Mouse (Mus musculus): ENCODE results near the gene Bcl2. TPM values are rescaled to one million over a fixed set of nuclear protein-coding genes. Genes with fewer than 3 reads are reported as not detected.

Gene Bcl2
- polyA plus RNA-seq, 2 experiments from 2014 or later = 167 to 170 TPM

- ATAC-seq = no peak
These were observed 49.1 kb downstream of the Bcl2 start for GRCm38 (mm10) chr1:106664978-106665377.

GRCm38 (mm10) chr1:106662486-106662885, 51.6 kb downstream of the Bcl2 start:
- no peak for ATAC-seq

DNA sequence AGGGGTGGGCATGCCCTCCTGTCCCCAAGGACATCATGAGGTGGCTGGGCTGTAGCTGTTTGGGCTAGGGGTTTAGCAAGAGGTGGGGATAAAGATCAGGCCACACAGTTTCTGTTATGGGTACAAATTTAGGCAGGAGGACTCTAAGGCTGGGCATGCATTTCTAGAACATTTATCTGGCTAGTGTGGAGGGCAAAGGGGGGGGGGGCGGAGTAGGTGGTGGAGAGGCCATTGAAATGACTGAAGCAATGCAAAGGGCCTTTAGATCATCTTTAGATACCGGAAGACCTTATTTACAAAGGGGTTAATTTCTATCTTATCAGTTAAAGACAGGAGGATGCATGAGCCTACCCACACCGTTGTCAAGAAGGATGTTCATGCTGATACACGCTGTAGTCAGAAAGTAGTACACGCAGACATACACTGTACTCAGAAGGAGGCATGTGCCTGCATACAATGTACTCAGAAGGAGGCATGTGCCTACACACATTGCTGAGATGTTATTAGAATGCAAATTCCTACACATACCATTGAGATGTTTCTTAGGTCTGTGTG, 55.7 kb downstream of the Bcl2 start:
- ATAC-seq = peak; percentile 21

DNA sequence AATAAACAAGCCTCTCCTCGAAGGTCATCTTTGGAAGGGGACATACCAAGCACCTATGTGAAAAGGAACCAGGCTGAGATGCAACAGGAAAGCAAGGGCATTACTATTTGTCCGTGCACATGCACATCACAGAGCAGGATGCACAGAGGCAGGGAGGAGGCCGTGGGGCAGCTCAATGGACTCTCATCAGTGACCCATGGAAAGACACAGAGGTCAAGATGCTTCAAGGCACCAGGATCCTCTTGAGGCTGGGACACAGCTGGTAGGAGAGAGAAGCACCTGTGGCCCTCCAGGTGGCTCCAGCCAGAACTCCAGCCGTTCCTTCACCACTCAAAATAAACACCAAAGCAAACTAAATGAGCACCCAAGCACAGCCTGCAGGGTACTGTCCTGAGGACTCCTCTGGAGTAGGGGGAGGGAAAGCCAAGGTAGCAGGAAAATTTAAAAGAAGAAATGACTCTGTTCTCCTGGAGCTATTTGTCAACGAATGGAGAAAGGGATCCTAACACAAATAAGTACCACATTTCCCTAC, 57.8 kb downstream of the Bcl2 start:
- no peak for ATAC-seq

GRCm38 (mm10) chr1:106654254-106654653, 59.8 kb downstream of the Bcl2 start:
- no peak for ATAC-seq

- no peak for ATAC-seq
These were observed 60.6 kb downstream of the Bcl2 start for GRCm38 (mm10) chr1:106653441-106653860.

DNA sequence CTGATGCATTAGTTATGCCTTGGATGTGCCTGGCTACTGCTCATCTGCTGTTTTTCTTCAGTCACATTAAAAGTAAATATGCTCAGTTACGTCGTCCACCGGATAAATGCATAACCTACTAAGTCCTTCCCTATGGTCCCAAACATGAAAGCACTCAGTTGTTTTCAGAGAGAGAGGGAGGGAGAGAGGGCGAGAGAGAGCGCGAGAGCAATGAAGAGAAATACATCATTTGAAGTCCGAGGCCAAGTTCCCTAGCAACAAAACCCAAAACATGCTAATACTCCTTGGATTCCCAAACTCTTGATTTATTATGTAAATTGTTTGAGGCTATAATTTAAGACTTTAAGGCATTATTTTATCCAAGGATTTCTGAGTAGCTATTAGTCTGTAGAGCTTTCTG, 62.9 kb downstream of the Bcl2 start:
- no peak for ATAC-seq

GRCm38 (mm10) chr1:106650427-106650826, 63.6 kb downstream of the Bcl2 start:
- ATAC-seq = peak; percentile 15

GRCm38 (mm10) chr1:106647336-106647735, 66.7 kb downstream of the Bcl2 start:
- ATAC-seq = peak; percentile 93

DNA sequence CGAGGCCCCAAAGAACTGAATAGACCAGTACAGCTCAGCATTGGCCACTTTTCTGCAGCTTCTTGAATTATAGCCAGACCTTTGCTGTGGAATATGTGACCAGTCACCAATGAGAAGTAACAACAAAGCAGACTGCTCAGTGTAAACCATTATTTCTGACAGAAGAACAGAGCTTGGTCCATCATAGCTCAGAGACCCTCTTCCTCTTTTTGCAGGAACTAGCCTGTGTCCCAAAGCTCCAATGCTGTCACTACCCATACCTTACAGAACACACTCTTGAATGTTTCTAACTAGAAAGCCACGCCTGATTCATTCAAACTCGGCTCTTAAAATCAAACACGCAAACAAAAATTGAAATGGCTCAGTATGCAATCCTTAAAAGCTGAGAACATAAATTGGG, 69.5 kb downstream of the Bcl2 start:
- ATAC-seq = no peak

DNA sequence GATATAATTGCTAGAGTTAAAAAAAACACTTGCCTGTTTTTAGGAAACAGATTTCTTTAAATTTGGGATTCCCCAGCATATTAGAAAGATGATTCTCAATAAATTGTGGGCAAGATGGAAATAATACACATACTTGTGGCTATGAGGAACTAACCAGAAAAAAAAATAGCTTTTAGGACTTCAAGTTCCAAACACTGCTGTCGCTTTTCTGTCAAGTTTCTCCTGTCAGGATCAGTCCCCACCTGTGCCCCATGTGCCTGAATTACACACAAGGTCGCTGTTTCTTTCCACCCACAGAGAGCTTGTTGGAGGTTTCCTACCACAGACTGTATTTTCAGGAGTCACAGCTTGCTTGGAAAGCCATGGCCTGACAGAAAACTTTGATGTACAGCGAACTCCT, 70.5 kb downstream of the Bcl2 start:
- ATAC-seq = no peak

GRCm38 (mm10) chr1:106640577-106640976, 73.5 kb downstream of the Bcl2 start:
- no peak for ATAC-seq

GRCm38 (mm10) chr1:106637705-106638104, 76.4 kb downstream of the Bcl2 start:
- no peak for ATAC-seq

DNA sequence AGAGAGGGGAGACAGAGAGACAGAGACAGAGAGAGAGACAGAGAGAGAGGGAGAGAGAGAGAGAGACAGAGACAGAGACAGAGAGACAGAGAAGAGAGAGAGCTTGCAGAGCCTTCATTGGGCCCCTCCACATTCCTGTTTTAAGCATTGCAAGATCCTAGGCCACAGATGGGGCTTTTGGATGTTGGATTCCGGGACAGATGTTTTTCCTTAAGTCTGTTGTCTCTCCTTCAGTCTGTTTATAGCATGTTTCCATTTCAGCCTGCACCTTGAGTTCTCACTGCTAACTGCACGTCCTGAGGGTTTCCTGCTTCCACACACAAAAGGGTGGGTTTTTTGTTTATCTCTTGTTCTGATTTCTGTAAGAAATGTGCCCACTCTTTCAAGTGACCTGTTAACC, 77.4 kb downstream of the Bcl2 start:
- no peak for ATAC-seq

DNA sequence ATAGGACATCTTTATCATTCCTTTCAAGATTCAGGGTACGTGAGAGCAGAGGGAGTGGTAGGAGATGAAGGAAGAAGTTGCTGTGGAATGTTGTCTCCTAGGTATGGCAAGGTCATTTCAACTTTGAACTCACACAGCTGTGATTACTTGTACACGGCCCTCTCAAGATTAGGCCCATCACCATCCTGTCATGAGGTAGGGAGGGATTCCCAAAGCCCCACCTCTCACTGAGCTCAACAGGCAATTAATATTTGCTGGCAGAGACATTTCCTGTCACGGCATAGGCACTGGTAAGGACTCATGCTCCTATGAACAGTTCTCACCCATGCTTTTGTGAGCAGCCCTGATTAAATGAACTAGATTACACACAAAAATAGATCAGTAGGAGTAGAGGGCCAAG, 80.9 kb downstream of the Bcl2 start:
- peak; percentile 16 for ATAC-seq

- no peak for ATAC-seq
These were observed 82.1 kb downstream of the Bcl2 start for GRCm38 (mm10) chr1:106631869-106632463.

GRCm38 (mm10) chr1:106630973-106631372, 83.1 kb downstream of the Bcl2 start:
- no peak for ATAC-seq

- peak; percentile 31 for ATAC-seq
These were observed 84.0 kb downstream of the Bcl2 start for GRCm38 (mm10) chr1:106629931-106630682.

DNA sequence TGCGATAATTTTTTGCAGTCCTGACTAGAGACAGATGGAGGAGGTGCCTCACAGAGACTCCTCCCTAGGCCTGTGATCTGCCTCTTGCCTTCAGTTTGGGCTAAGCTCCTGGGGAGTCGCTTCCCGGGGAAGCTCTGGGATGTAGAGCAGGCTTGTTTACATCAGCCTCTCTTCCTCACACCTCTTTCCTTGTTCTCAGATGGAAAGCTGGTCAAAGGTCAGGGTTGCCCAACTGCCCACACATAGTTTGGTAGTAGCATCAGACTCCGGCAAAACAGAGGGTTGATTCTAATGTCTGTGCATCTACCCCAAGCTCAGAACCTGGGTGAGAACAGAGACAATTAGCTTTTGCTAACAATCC, 84.6 kb downstream of the Bcl2 start:
- peak; percentile 45 for ATAC-seq

DNA sequence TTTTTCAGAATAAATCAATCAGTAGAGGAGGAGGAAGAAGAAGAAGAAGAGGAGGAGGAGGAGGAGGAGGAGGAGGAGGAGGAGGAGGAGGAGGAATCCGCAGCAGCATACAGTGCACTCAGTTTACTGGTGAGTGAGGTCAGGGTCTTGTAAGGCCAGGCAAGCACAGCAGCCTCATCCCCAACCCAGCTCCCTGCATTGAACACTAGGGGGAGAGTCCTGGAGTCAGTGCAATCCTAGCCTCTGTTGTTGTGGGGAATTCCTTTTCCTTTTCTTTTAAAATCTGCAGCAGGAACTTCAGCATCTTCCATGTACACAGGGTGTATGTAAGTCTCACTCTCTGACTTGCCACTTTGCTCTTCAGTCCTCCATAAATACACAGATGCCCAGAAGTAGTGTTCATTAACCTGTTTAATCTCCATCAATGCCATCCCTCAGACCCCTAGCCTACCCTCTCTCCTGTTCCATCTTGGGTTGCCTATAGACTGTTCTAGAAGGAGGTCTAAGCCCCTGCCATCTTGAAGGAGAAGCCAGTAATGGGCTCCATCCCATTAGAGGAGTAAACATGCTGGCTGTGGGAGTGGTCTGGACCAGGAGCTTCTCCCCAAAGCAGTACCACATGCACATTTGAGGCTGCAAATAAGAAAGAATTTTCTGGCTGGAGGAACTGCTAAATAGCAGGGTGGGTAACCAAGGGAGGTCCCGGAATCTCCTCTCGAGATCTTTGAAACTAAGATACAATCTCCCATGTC, 85.2 kb downstream of the Bcl2 start:
- peak; percentile 36 for ATAC-seq

DNA sequence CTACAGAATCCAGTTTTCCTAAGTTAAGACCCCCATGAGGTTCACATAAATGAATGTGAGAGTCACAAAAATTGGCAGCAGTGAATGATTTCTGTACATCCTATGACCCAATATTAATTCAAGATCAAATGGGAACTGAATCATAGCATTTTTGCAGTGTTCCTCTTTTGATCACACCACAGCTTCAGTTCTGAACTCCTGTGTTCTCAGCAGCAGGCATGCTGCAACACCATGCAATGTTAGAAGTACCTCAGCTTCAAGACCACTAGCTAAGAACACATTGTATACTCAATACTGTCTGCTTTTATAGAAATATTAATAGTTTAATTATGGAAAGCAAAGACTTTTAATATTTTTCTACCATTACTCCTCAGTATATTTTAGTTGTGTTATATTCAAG, 85.8 kb downstream of the Bcl2 start:
- ATAC-seq = no peak

DNA sequence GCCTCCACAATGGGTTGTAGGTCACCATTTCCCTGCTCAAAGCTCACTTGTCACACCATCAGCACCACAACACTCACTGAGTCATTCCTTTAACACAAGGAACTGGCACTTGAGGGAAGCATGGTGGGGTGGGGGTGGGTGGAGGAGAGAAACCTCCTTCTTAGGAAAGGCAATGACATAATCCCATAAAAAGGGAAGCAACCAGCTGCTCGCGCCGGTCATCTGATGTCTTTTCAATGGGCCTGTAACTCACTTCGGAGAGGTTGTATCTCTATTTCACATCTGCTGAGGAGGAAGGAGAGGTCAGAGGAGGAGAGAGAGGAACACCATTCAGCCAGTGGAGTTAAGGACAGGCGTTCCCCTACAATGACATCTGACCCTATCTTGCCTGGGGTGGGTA, 86.8 kb downstream of the Bcl2 start:
- ATAC-seq = no peak
